Mouse (Mus musculus): ENCODE measurements around the gene Olfr279. TPM values are rescaled to one million over a fixed set of nuclear protein-coding genes. Genes with fewer than 3 reads are reported as not detected.
"Not testable (repeated sequence)": the region's sequence is repeated elsewhere in the genome, so short reads cannot be mapped to it uniquely, and the experiment has no call there.

Olfr279 gene
- polyA plus RNA-seq, 1 experiment from 2014 or later: not detected

DNA sequence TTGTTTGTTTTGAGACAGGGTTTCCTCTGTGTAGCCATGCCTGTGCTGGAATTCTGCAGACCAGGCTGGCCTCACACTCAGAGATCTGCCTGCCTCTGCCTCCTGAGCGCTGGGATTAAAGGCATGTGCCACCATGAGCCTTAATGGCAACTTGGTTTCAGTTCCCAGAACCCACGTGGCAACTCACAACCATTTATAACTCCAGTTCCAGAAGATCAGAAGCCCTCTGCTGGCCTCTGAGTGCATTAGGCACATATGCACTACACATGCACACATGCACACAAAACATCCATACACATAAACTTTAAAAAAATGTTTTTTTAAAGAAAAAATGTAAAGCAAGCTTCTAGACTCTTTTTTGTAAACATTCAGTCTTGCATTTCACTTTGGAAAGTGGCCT is 17.2 kb downstream of the Olfr279 start:
- H3K27ac ChIP-seq (ENCODE audit: low read length): no peak overlapping the region
- ATAC-seq (no peak), DNase-seq (ENCODE audit: low spot score) (no peak)
- H3K4me1 ChIP-seq (ENCODE audit: insufficient read depth, low read depth, low read length): 0 out of 2 replicates have a peak, but pooled peaks cover 3% of the 10 kb centered on the region
- no peaks in the 10 kb centered on the region for H3K36me3 ChIP-seq (ENCODE audit: insufficient read depth, low read length)
- H3K9me3 ChIP-seq (ENCODE audit: low read length): no peaks in the 10 kb centered on the region
- 52% methylated on average over 2 of the region's 2 CpGs for WGBS
- H3K27me3 ChIP-seq (replicated peaks; ENCODE audit: insufficient read depth, low read length): no peaks in the 10 kb centered on the region
- no peak overlapping the region for H3K9ac ChIP-seq (replicated peaks; ENCODE audit: low read depth)
- no peak overlapping the region for H3K4me2 ChIP-seq (replicated peaks; ENCODE audit: low read depth, low read length)
- TF ChIP-seq CTCF (IDR thresholded peaks at IDR 0.05) (no peak), EP300 (IDR thresholded peaks at IDR 0.05) (no peak)
- H3K4me3 ChIP-seq (ENCODE audit: low read depth, low read length): no peak overlapping the region

GRCm38 (mm10) chr15:98510438-98511385 is 18.5 kb downstream of the Olfr279 start:
- Histone ChIP-seq H3K4me3 (ENCODE audit: low read depth, low read length) (peak overlapping the region; percentile 8; the same call in 1 of the 2 replicates), H3K9me3 (ENCODE audit: low read length) (no peaks in the 10 kb centered on the region), H3K36me3 (ENCODE audit: insufficient read depth, low read length) (no peaks in the 10 kb centered on the region), H3K27me3 (replicated peaks; ENCODE audit: insufficient read depth, low read length) (no peaks in the 10 kb centered on the region), H3K4me2 (replicated peaks; ENCODE audit: low read depth, low read length) (peak overlapping the region; percentile 48), H3K9ac (replicated peaks; ENCODE audit: low read depth) (no peak overlapping the region), H3K27ac (ENCODE audit: low read length) (no peak overlapping the region), H3K4me1 (ENCODE audit: insufficient read depth, low read depth, low read length) (0 out of 2 replicates have a peak, but pooled peaks cover 3% of the 10 kb centered on the region)
- WGBS: 29% methylated on average over 25 of the region's 25 CpGs
- ATAC-seq: no peak
- TF ChIP-seq CTCF (IDR thresholded peaks at IDR 0.05) (peak; percentile 90), EP300 (IDR thresholded peaks at IDR 0.05) (no peak)
- peak; percentile 76 for DNase-seq (ENCODE audit: low spot score)

GRCm38 (mm10) chr15:98511386-98511928 is 19.3 kb downstream of the Olfr279 start:
- H3K4me1 ChIP-seq (ENCODE audit: insufficient read depth, low read depth, low read length): 0 out of 2 replicates have a peak, but pooled peaks cover 3% of the 10 kb centered on the region
- H3K4me3 ChIP-seq (ENCODE audit: low read depth, low read length): no peak overlapping the region
- no peaks in the 10 kb centered on the region for H3K9me3 ChIP-seq (ENCODE audit: low read length)
- TF ChIP-seq EP300 (IDR thresholded peaks at IDR 0.05) (no peak), CTCF (IDR thresholded peaks at IDR 0.05) (no peak)
- H3K27me3 ChIP-seq (replicated peaks; ENCODE audit: insufficient read depth, low read length): no peaks in the 10 kb centered on the region
- H3K27ac ChIP-seq (ENCODE audit: low read length): no peak overlapping the region
- no peak overlapping the region for H3K9ac ChIP-seq (replicated peaks; ENCODE audit: low read depth)
- DNase-seq (ENCODE audit: low spot score): no peak
- no peak for ATAC-seq
- 0 out of 2 replicates have a peak overlapping the region, but pooled peaks have one; percentile 48 for H3K4me2 ChIP-seq (replicated peaks; ENCODE audit: low read depth, low read length)
- no peaks in the 10 kb centered on the region for H3K36me3 ChIP-seq (ENCODE audit: insufficient read depth, low read length)
- 45% methylated on average over 13 of the region's 13 CpGs for whole genome bisulfite sequencing

DNA sequence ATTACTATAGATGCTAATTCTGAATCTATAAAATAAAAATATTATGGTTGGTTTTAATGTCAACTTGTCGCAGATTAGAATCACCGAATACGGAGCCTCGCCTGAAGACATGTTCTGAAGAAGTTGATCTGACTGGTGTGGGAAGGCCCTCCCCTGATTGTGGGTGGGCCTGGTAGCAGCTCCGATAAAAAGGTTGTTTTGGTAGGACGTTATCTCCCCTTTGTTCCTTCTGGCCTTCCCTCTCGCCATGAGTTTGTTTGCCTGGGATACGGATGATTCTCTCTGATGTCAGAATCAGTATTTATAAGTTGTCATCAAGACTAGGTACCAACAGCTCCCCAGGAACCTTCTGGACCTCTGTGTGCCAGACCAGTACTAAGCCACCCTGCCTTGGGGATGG is 20.0 kb downstream of the Olfr279 start:
- H3K9ac ChIP-seq (replicated peaks; ENCODE audit: low read depth): no peak overlapping the region
- WGBS: 55% methylated on average over 8 of the region's 8 CpGs
- no peak for DNase-seq (ENCODE audit: low spot score)

GRCm38 (mm10) chr15:98512799-98513321 is 20.7 kb downstream of the Olfr279 start:
- peak; percentile 89 for ATAC-seq
- no peak overlapping the region for H3K9ac ChIP-seq (replicated peaks; ENCODE audit: low read depth)

More for the DNA sequence above, 20.0 kb downstream of the Olfr279 start:
- TF ChIP-seq EP300 (IDR thresholded peaks at IDR 0.05) (no peak), CTCF (IDR thresholded peaks at IDR 0.05) (no peak)
- 0 out of 2 replicates have a peak, but pooled peaks have one; percentile 2 for ATAC-seq
- H3K9me3 ChIP-seq (ENCODE audit: low read length): no peaks in the 10 kb centered on the region
- H3K4me2 ChIP-seq (replicated peaks; ENCODE audit: low read depth, low read length): no peak overlapping the region
- H3K4me3 ChIP-seq (ENCODE audit: low read depth, low read length): no peak overlapping the region
- H3K27me3 ChIP-seq (replicated peaks; ENCODE audit: insufficient read depth, low read length): no peaks in the 10 kb centered on the region
- no peaks in the 10 kb centered on the region for H3K36me3 ChIP-seq (ENCODE audit: insufficient read depth, low read length)
- H3K27ac ChIP-seq (ENCODE audit: low read length): peak overlapping the region; percentile 32; the same call in 1 of the 2 replicates
- H3K4me1 ChIP-seq (ENCODE audit: insufficient read depth, low read depth, low read length): 0 out of 2 replicates have a peak, but pooled peaks cover 3% of the 10 kb centered on the region

DNA sequence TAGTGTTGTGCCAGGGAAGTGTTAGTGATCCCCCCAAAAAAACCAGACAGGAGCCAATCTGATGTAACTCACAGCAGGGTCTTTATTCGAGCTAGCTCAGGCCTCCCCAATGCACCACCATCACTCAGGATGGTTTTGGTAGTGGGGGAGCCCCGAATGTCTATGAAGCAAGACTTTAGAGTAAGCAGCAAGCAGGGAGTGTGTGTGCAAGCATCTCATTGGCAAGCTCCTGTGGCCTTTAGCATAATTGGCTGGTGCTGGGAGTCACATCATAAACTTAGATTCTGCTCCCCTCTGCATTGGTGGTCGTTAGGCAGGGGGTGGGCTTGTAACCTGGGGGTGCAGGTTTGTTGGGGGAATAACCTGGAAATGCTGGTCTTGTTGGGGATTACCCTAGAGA is 21.5 kb downstream of the Olfr279 start:
- H3K4me2 ChIP-seq (replicated peaks; ENCODE audit: low read depth, low read length); H3K9me3 ChIP-seq (ENCODE audit: low read length); H3K9ac ChIP-seq (replicated peaks; ENCODE audit: low read depth); H3K4me1 ChIP-seq (ENCODE audit: insufficient read depth, low read depth, low read length); H3K4me3 ChIP-seq (ENCODE audit: low read depth, low read length); ATAC-seq; DNase-seq (ENCODE audit: low spot score); H3K27me3 ChIP-seq (replicated peaks; ENCODE audit: insufficient read depth, low read length); H3K36me3 ChIP-seq (ENCODE audit: insufficient read depth, low read length): not testable (repeated sequence)
- 64% methylated on average over 3 of the region's 3 CpGs for WGBS
- peak overlapping the region; percentile 29; the same call in 1 of the 2 replicates for H3K27ac ChIP-seq (ENCODE audit: low read length)

More at GRCm38 (mm10) chr15:98512799-98513321, 20.7 kb downstream of the Olfr279 start:
- H3K4me1 ChIP-seq (ENCODE audit: insufficient read depth, low read depth, low read length): 0 out of 2 replicates have a peak, but pooled peaks cover 3% of the 10 kb centered on the region
- H3K27ac ChIP-seq (ENCODE audit: low read length): peak overlapping the region; percentile 29; the same call in 1 of the 2 replicates
- H3K36me3 ChIP-seq (ENCODE audit: insufficient read depth, low read length): 0 out of 2 replicates have a peak, but pooled peaks cover 3% of the 10 kb centered on the region
- H3K4me2 ChIP-seq (replicated peaks; ENCODE audit: low read depth, low read length): no peak overlapping the region
- H3K9me3 ChIP-seq (ENCODE audit: low read length): no peaks in the 10 kb centered on the region
- H3K4me3 ChIP-seq (ENCODE audit: low read depth, low read length): no peak overlapping the region
- TF ChIP-seq EP300 (IDR thresholded peaks at IDR 0.05) (peak; percentile 68), CTCF (IDR thresholded peaks at IDR 0.05) (no peak)
- H3K27me3 ChIP-seq (replicated peaks; ENCODE audit: insufficient read depth, low read length): no peaks in the 10 kb centered on the region
- DNase-seq (ENCODE audit: low spot score): peak; percentile 93
- 24% methylated on average over 17 of the region's 17 CpGs for WGBS

All from lung, postnatal 0 days (tissue).